Mouse (Mus musculus): ENCODE measurements at regions not wholly inside any gene's neighbourhood (a gene's known extent, or its start where the extent isn't known, plus 50 kb on each side); places are given as distances from the start of the nearest gene placed in this dataset.

DNA sequence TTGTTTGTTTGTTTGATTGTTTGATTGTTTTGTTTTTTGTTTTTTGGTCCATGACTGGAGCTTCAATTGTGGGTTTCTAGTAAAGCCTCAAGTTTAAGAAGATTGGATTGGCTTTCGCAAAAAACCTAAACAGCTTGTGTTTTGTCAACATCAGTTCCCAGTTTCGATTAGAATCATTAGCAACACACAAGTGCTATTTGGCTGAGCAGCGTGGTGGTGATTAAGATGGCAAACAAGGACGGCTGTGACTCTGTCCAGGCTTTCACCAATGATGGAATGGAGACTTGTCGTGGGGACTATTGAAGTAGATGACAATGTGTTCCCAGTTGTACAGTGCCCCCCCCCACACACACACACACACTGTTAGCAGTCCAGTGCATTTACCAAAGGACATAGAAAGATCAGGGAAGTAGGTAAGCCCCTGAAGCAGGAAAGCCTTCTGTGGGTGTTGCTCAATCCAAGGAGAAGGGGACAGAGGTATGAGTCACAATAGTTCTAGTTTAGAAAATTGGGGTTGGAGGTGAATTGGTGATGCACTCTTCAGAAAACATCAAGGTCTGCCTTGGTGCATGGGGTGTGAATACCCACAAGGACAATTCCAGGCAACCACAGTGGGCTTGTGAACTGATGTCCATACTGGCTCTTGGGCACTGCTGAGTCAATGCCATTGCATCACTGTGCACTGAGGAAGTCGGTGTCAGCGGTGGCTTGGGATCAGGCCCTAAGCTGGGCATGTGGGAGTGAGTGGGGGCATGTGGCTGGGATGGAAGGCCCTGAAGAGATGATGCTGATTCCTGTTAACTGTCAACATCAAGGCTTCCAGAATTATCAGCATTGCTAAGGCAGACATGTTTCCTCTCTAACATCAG is 174.5 kb upstream of the Cox10 start:
- intact Hi-C loops (cut with DNase I), result no loop called here

DNA sequence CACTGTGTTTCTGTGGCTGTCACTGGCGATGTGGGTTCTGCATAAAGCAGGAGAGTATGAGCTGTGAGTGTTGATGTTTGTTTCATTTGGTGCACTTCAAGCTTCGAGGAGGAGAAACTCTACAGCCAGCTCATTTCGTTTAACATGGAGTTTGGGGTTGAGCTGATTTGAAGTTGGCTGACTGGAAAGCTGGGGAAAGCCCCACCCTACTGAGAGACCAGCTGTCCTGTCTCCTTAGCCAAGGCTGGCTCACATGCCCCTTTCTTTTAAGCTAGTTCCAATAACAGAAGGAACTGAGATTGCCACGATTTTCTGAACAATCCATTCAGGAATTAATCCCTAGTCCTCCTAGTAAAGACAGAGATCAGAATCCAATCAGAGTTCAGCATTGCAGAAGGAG is 157.6 kb upstream of the Cox10 start:
- DNase-seq (ENCODE audit: low spot score), result no peak
- intact Hi-C loops (cut with DNase I), result no loop called here

More for the DNA sequence above, 174.5 kb upstream of the Cox10 start:
- no peak for DNase-seq (ENCODE audit: low spot score)

DNA sequence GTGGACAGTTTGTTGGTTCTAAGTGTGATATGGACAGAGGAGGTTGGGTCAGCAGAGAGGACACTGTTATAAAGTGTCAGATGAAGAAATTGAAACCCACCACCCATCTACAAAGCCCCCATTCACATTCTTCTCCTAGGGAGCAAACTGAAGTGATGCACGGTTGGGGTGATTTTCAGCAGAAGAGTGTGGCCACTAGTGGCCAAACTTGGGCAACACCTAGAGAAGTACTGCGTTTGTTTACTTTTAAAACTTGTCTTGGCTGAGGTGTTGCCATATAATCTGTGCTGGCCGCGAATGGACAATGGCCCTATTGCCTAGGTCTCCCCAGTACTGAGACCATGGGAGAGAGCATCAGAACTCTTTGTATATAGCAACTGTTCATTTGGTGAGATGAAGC is 150.8 kb upstream of the Cox10 start:
- intact Hi-C loops (cut with DNase I), result no loop called here
- DNase-seq (ENCODE audit: low spot score), result no peak

DNA sequence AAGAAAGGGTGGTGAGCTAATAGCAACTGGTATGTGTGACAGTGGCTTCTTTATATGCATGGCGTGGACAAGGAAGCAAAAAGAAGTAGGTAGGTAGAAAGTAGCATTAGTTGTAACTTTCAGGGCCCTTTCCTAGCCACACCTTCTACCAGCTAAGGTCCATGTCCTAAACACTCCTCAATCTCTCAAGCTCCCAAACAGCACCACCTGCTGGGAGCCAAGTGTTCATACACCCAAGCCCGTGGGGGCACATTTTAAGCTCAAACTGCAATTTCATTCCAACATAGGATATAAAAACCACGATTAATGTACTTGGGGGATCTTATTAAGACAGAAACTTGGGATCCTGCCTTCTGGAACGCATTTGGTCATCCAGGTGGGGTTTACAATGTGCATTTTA is 141.6 kb upstream of the Cox10 start:
- intact Hi-C loops (cut with DNase I), result loop anchor here (5.0 kb wide), 1 partner anchor 294 kb away; no protein-coding TSS in a partner anchor
- DNase-seq (ENCODE audit: low spot score), result no peak

DNA sequence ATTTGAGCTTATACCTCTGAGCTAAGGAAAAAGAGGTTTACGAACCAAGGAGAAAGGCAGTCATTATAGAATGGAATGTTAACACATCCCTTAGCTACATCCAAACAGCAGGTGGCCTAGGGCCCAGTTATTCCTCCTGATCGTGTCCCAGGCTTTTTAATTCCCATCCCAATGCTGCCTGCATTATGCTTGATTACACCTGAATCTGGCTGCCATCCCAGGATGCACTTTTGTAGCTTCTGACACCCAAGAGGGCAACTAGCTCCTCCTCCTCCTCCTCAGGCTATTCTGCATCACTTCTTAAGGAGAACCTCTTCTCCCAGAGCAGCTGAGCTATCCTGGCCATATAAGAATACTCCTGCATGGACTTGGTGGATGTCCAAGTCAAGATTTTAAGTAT is 137.9 kb upstream of the Cox10 start:
- no peak for DNase-seq (ENCODE audit: low spot score)
- intact Hi-C loops (cut with DNase I), result no loop called here

DNA sequence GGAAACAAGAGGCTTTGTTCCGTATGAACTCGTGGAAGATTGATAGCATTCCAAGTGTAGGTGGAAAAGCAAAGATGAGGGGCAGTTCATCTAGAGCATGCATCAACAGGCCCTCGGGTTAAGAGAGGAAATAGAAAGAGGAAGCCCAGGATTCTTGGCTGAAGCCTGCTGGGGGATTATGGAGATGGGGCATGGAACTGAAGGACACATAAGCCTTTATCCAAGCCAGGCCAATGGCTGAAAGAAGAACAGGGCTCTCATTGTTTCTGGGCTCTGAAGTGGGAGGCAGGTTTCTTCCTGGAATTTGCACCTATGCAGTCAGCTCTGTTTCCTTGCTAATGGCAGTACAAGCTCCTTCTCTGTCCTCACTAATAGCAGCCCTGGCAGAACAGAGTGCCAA is 131.6 kb upstream of the Cox10 start:
- intact Hi-C loops (cut with DNase I), result no loop called here

DNA sequence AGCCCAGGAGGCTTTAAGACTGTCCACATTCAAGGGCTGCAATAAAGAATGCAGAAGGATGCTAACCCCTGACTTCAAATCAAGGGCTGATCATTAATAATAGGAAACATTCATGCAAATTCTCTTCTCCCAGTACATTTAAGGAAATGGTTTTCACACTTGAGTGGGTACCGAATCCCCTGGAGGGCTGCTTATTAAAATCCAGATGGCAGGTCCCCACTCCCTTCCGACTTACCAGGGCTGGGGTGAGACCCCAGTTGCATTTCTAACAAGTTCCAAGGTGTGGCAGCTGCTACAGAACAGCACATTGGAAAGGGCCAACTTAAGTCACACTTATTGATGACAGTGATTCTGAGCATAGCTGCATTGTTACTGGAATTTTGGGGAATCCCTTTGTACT is 129.0 kb upstream of the Cox10 start:
- intact Hi-C loops (cut with DNase I), result no loop called here
- no peak for DNase-seq (ENCODE audit: low spot score)

More for the DNA sequence above, 131.6 kb upstream of the Cox10 start:
- no peak for DNase-seq (ENCODE audit: low spot score)

DNA sequence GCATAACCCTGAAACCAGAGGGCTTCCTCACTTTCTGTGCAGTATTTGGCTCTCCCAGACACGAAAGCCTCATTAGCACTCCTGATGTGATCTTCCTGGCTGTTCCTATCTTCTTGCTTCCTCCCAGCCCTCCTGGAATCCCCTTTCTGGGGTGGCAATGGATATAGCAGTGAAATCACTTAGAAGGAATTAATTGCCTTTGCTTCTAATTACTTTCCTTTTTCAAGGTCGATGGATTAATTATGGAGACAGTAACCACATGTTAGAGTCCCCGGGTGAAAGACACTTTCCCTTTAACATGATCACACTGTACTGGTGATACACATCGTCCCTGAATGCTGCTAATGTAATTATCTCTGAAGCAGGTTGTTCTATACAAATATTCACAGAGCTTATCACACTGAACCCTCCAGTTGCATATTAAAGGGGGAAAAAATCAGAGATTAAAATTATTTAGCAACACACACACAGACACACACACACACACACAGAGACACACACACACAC is 128.1 kb upstream of the Cox10 start:
- intact Hi-C loops (cut with DNase I), result no loop called here
- no peak for DNase-seq (ENCODE audit: low spot score)

DNA sequence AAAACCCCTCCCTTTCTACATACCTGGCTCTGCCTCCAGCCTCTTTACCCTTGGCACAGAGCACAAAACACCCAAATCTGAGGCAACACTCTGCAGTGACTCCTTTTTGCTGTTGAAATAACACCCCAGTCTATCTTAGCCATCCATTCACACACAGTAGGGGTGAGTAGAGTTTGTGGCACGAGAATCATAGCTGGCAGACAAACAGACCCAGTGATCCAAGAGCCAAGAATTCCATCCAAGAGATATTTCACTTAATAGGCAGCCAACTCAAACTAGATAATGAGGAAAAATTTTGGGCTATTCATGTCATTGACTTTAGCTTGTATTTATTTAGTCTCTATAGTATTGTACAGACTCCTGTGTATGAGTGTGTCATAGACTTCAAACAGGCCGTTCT is 126.9 kb upstream of the Cox10 start:
- no peak for DNase-seq (ENCODE audit: low spot score)
- intact Hi-C loops (cut with DNase I), result no loop called here

DNA sequence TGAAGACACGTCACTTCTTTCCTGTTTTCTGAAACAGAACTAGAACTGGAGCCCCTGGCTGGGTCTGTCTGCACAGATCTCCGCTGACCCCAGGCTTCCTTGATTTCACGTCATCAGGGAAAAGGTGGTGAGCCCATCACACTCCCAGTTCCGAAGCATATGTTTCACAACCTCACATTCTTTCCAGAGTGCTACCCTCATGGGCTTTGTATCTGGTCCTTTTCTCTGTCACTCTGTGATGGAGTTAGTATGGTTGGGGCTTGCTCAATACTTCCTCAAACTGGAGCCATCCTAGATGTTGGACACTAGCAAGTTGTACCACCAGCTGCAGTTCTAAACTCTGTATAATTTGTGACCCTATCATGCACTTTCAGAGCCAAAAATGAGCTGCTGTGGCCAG is 125.8 kb upstream of the Cox10 start:
- no peak for DNase-seq (ENCODE audit: low spot score)
- intact Hi-C loops (cut with DNase I), result no loop called here

DNA sequence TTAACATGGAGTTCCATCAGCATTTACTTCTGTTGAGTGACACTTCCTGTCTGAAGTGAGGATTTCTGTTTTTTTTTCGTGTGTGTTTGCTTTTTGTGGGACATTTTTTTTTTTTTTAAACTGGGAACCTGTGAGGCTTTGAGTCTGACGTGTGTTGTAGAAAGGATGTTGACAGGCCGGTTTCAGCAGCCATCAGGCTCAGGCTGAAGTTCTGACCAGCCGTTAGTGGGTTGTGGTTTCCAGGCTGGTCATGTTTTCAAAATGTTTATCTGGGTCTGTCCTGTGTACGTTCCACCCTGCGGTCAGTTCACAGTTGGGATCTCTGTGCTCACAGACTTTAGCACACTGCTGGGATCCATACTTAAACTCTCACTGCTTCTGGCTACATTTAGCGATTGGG is 125.0 kb upstream of the Cox10 start:
- intact Hi-C loops (cut with DNase I), result no loop called here
- DNase-seq (ENCODE audit: low spot score), result no peak

DNA sequence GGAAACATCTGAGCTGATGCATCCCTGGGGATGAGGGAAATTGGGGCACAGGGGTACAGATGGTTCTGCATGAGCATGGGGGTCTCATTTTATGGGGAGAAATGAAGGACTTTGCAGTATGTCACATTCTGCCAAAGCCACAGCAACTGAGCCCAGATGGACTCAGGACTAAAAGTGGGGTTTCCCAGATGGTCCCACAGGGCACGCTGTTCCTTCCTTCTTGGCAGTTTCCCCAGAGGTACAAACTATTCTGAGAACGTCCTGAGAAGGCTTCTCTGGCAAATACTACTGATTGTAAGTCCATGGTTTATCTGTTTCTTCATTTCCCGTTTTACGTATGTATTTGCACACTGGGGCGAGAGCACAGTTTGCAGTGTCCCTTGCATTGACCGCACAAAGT is 121.6 kb upstream of the Cox10 start:
- intact Hi-C loops (cut with DNase I), result no loop called here
- DNase-seq (ENCODE audit: low spot score), result no peak

DNA sequence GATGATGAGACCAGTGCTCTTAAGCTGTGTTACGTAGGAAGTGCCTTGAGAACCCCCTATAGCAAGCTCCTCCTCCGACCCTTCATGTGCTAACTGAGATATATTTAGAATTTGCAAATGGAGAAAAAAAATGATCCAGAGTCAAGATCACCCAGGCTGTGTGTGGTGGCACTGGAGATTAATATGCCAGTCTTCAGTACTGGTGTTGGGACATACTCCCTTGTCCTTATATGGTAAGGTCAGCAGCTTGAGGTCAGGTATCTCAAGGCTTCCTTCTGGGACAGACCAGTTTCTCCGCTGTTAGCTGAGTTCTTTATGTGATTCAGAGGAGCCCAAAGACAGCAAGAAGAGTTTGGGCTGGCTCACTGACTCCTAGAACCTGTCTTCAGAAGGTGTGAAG is 116.0 kb upstream of the Cox10 start:
- intact Hi-C loops (cut with DNase I), result no loop called here
- DNase-seq (ENCODE audit: low spot score), result no peak

DNA sequence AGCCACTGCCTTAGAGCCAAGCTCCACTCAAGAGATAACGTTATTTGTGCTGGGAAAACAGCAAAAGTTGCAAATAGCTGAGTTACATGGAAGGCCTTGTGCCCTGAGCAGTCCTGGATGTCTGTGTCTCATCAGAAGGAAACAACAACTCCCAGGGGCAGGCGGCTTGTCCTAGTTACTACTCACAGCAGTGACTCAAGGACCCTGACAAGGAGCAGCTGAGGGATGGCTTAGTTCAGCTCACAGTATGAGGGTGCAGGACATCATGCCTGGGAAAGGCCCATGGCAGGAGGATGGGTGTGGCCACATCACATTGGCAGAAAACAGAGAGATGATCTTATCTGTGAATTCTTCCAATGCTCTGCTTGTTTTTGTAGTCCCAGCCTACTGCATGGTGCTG is 109.4 kb upstream of the Cox10 start:
- intact Hi-C loops (cut with DNase I), result no loop called here
- DNase-seq (ENCODE audit: low spot score), result no peak

DNA sequence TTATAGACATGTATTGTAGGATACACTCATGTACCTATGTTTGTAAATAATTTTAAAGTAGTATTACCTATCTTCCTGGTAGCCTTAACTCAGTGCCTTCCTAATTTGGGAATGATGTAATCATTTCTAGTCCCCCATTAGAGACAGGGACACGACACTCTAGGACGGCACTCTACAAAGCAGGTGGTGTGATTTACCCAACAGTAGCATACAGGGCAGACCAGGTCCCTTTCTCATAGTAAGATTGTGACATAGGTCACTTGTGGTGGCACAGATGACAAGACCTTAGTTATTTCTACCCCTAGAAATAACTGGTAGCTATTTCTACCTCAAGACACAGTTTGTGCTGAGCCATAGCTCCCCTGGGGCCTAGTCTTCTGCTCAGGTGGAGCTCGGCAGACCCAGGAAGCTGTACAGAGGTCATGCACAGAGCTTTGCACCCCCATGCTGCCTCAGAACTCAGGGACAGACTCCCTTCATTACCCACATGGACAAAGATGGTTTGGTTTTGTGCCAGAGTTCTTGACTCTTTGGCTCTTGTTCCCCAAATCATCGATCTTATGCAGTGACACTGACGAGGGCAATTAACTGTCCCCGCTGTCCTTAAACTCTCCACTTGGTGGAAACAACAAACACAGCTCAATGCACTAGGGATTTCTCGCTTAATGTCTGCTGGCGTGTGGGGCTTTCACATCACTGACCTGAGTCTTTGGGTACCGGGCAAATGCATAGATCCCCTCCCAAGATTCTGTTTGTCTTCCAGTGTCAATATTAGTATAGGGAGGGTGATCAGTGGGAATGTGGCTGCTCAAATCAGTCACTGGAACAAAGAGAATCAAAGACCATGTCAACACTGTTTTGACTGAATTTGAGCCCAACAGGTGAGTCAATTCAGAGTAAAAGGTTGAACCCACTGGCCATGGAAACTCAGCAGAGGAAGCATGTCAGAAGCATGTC is 108.5 kb upstream of the Cox10 start:
- DNase-seq (ENCODE audit: low spot score), result no peak
- intact Hi-C loops (cut with DNase I), result no loop called here

DNA sequence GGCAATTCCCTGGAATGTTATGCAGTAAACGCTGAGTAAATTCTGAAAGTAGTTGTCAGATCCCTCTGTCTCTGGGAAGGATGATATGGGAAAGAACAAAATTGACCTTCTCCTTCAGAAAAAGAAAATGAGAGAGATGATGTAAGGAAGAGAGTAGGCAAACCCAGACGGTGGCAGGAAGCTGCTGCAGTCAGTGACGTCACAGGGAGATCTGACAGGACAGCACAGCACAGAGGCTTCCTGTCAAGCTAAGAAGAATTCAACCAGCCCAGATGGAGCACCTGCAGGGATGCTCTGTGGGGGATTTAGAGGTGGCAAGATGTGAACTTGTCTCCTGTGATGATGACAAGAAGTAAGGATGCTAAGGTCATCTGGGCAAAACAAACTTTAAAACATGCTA is 107.7 kb upstream of the Cox10 start:
- DNase-seq (ENCODE audit: low spot score), result no peak
- intact Hi-C loops (cut with DNase I), result no loop called here

DNA sequence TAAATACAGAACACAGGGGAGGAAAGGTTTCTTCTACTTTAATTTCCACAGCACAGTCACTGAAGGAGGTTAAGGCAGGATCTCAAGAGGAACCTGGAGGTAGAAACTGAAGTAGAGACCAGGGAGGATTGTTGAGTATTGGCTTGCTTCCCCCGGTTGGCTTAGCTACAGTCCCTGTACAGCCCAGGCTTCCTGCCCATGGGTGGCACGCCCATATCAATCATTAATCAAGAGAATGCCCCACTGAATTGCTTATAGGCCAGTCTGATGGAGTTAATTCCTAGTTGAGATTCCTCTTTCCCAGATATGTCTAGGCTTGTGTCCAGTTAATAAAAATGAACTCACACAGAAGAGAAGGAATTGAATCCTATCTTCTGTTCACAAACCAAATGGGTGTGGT is 107.3 kb upstream of the Cox10 start:
- intact Hi-C loops (cut with DNase I), result no loop called here

DNA sequence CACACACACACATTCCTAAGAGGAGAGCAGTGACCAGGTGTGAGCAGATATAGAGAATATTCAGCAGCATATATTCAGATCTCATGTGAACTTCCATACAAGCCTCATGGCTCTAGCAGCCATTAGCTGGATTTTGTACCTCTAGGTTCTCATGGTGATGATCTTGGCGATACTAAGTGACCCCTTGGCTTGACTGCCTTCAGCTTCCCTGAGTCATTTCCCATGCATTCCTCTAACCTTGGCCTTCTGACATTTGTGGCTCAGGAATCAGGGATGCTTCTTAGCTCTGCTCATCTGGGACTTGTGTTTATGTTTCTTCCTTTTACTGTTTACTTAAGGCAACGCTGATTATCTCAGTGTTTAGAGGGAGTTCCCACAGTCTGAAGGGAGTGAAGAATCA is 100.8 kb upstream of the Cox10 start:
- intact Hi-C loops (cut with DNase I), result no loop called here
- DNase-seq (ENCODE audit: low spot score), result no peak

More for the DNA sequence above, 107.3 kb upstream of the Cox10 start:
- DNase-seq (ENCODE audit: low spot score), result no peak

DNA sequence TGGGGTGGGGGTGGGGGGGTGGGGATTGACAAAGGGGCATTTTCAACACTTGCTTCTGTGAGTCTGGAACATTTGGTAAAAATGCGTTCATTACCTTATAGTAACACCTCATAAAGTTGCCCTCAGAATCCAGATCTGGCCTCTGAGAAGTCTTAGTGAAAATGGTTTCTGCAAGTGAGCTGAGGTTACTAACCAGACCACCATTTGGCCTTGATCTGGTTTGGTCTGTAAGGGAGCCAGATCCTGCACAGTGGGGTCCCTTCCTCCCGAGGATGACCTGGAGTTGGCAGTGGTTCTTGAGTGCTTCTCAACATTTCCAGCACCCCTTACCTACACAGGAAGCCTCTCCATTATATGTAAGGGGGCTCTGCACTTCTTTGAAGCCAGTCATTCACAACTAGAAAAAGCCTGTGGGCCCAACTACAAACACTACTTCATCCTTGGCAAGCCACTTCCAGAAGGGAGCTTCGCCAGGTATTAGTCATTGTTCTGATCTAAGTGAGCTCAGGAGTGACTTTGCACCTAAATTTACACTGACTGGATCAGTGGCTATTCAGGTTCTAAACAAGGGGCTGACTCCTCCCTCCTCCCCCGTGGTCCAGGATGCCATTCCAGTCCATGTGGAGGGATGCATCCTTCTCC is 94.3 kb upstream of the Cox10 start:
- intact Hi-C loops (cut with DNase I), result no loop called here
- no peak for DNase-seq (ENCODE audit: low spot score)

DNA sequence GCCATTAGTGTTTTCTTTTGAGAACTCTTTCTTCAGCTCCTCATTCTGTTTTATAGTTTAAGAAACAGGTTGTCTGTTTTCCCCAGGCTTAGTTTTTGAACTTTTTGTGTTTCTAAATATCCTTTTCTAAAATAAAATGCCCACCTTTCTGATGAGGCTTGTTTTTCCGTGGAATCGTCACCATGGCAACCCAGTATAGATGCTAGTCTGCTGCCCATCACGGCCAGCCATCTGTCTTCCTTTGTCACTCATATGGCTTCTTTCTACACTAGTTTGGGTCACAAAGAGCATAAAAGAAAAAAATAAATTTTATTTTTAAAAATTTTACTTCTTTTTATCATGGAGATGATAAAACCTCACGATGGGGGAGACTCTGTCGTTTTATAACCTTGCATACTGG is 93.7 kb upstream of the Cox10 start:
- DNase-seq (ENCODE audit: low spot score), result no peak
- intact Hi-C loops (cut with DNase I), result no loop called here
